Mouse (Mus musculus) C2C12 (cell line): ENCODE data around the gene Rnf217.

Experiments used
- CTCF ChIP-seq: IDR thresholded peaks from one replicate; pipeline ENCODE4 v1.5.1; 2011; ENCODE audit not compliant: control insufficient read depth, insufficient read depth, insufficient read length
- FOSL1 ChIP-seq: IDR thresholded peaks from one replicate; pipeline ENCODE4 v1.8.0; 2011; ENCODE audit warnings: mild to moderate bottlenecking, low read length; ENCODE audit not compliant: poor library complexity, insufficient read depth, severe bottlenecking
- MAX ChIP-seq: IDR thresholded peaks from one replicate; pipeline ENCODE4 v1.6.1; 2011; ENCODE audit warnings: mild to moderate bottlenecking, control low read depth
- MYOG ChIP-seq: IDR thresholded peaks from one replicate; pipeline ENCODE4 v1.6.1; 2011; ENCODE audit not compliant: control insufficient read depth, insufficient read length; ENCODE audit errors: extremely low read depth

- TF ChIP-seq CTCF (no peak), FOSL1 (no peak), MYOG (no peak), MAX (no peak)
Observed at GRCm38 (mm10) chr10:31465424-31465823, 143.6 kb downstream of the Rnf217 start.
